Comparison of ENCODE assay signal across 19 mouse cellular contexts in genomic region chr16:76741141-76741540, GRCm38 (mm10).
DNase-seq lines count a peak whose midpoint lies in the region; ATAC-seq and TF ChIP-seq lines count a peak whose summit lies in the region.
"Had no signal": no experiment of that assay in that cellular context is flagged by ENCODE, and none has a peak within 500 bp of the region (broad histone marks: within the 10 kb centered on the region; RNA-seq: fewer than 3 reads in every experiment).

No protein-coding gene starts in this region.

- no peaks in the 10 kb centered on the region for H3K4me1 ChIP-seq in forebrain, embryonic 15.5 days
- H3K4me1 ChIP-seq in forebrain, embryonic 12.5 days = no peaks in the 10 kb centered on the region
- no peaks in the 10 kb centered on the region for H3K4me1 ChIP-seq in midbrain, postnatal 0 days (ENCODE audit: insufficient read depth, low read length)
- H3K4me1 ChIP-seq in midbrain, embryonic 15.5 days = no peaks in the 10 kb centered on the region
- H3K4me1 ChIP-seq in neural tube, embryonic 13.5 days (replicated peaks) = no peaks in the 10 kb centered on the region; the same call in 1 of the 2 replicates
- H3K4me1 ChIP-seq: midbrain, embryonic 12.5 days had no signal

- no peak overlapping the region for H3K4me3 ChIP-seq in forebrain, embryonic 15.5 days
- no peak overlapping the region for H3K4me3 ChIP-seq in forebrain, embryonic 12.5 days (replicated peaks)
- H3K4me3 ChIP-seq in midbrain, postnatal 0 days (ENCODE audit: low read depth, low read length) = no peak overlapping the region
- H3K4me3 ChIP-seq in midbrain, embryonic 15.5 days = no peak overlapping the region
- no peak overlapping the region for H3K4me3 ChIP-seq in neural tube, embryonic 13.5 days
- H3K4me3 ChIP-seq: erythroblast, embryonic 14.5 days; midbrain, embryonic 12.5 days had no signal

- no peaks in the 10 kb centered on the region for H3K9me3 ChIP-seq in forebrain, embryonic 15.5 days
- no peaks in the 10 kb centered on the region for H3K9me3 ChIP-seq in forebrain, embryonic 12.5 days
- H3K9me3 ChIP-seq in midbrain, postnatal 0 days (ENCODE audit: low read length) = no peaks in the 10 kb centered on the region
- no peaks in the 10 kb centered on the region for H3K9me3 ChIP-seq in midbrain, embryonic 15.5 days
- H3K9me3 ChIP-seq in neural tube, embryonic 13.5 days = no peaks in the 10 kb centered on the region
- H3K9me3 ChIP-seq: midbrain, embryonic 12.5 days had no signal

- no peak overlapping the region for H3K27ac ChIP-seq in forebrain, embryonic 15.5 days (replicated peaks)
- H3K27ac ChIP-seq in forebrain, embryonic 12.5 days = no peak overlapping the region
- no peak overlapping the region for H3K27ac ChIP-seq in midbrain, postnatal 0 days (ENCODE audit: low read depth, low read length)
- H3K27ac ChIP-seq in midbrain, embryonic 15.5 days = no peak overlapping the region
- H3K27ac ChIP-seq in neural tube, embryonic 13.5 days (replicated peaks) = no peak overlapping the region
- H3K27ac ChIP-seq: midbrain, embryonic 12.5 days had no signal

- 14% methylated on average over 3 of the region's 3 CpGs for WGBS in forebrain, embryonic 15.5 days
- 24% methylated on average over 3 of the region's 3 CpGs for WGBS in forebrain, embryonic 12.5 days
- 61% methylated on average over 3 of the region's 3 CpGs for WGBS in midbrain, postnatal 0 days
- WGBS in midbrain, embryonic 15.5 days = 47% methylated on average over 3 of the region's 3 CpGs
- WGBS in neural tube, embryonic 13.5 days = 14% methylated on average over 3 of the region's 3 CpGs

- peak; percentile 39 for DNase-seq in midbrain, postnatal 0 days (ENCODE audit: low spot score)
- DNase-seq in fibroblast of lung, adult 2 months (ENCODE audit: low read depth) = peak; percentile 53
- DNase-seq in heart, postnatal 25 days (ENCODE audit: low spot score) = no peak
- no peak for DNase-seq in spleen, adult 12 weeks (ENCODE audit: low spot score)
- DNase-seq: adrenal gland, postnatal 14 days; cerebellum, adult 8-10 months; liver; lung, adult 18-20 months; lung, postnatal 4 days; thymus, postnatal 36 days had no signal

- H3K4me2 ChIP-seq in forebrain, embryonic 15.5 days (replicated peaks) = no peak overlapping the region
- no peak overlapping the region for H3K4me2 ChIP-seq in forebrain, embryonic 12.5 days
- H3K4me2 ChIP-seq in midbrain, postnatal 0 days (ENCODE audit: low read depth, low read length, poor library complexity, severe bottlenecking) = no peak overlapping the region
- H3K4me2 ChIP-seq in midbrain, embryonic 15.5 days = no peak overlapping the region
- H3K4me2 ChIP-seq in neural tube, embryonic 13.5 days = no peak overlapping the region
- H3K4me2 ChIP-seq: midbrain, embryonic 12.5 days had no signal

- no peak overlapping the region for H3K9ac ChIP-seq in forebrain, embryonic 15.5 days (replicated peaks)
- no peak overlapping the region for H3K9ac ChIP-seq in forebrain, embryonic 12.5 days
- H3K9ac ChIP-seq in midbrain, postnatal 0 days (replicated peaks; ENCODE audit: low read length, poor library complexity, severe bottlenecking) = no peak overlapping the region
- H3K9ac ChIP-seq in midbrain, embryonic 15.5 days = no peak overlapping the region
- H3K9ac ChIP-seq in neural tube, embryonic 13.5 days = no peak overlapping the region
- H3K9ac ChIP-seq: midbrain, embryonic 12.5 days had no signal

- TF ChIP-seq CTCF in midbrain, postnatal 0 days (IDR thresholded peaks at IDR 0.05) = no peak

- H3K27me3 ChIP-seq in forebrain, embryonic 15.5 days = no peaks in the 10 kb centered on the region
- no peaks in the 10 kb centered on the region for H3K27me3 ChIP-seq in forebrain, embryonic 12.5 days
- H3K27me3 ChIP-seq in midbrain, postnatal 0 days (ENCODE audit: insufficient read depth, low read length) = no peaks in the 10 kb centered on the region
- no peaks in the 10 kb centered on the region for H3K27me3 ChIP-seq in midbrain, embryonic 15.5 days (replicated peaks)
- no peaks in the 10 kb centered on the region for H3K27me3 ChIP-seq in neural tube, embryonic 13.5 days
- H3K27me3 ChIP-seq: midbrain, embryonic 12.5 days; Patski had no signal

- H3K36me3 ChIP-seq in forebrain, embryonic 15.5 days = no peaks in the 10 kb centered on the region
- H3K36me3 ChIP-seq in forebrain, embryonic 12.5 days (replicated peaks) = no peaks in the 10 kb centered on the region
- H3K36me3 ChIP-seq in midbrain, postnatal 0 days (ENCODE audit: insufficient read depth, low read length) = no peaks in the 10 kb centered on the region
- H3K36me3 ChIP-seq in midbrain, embryonic 15.5 days (replicated peaks) = no peaks in the 10 kb centered on the region
- H3K36me3 ChIP-seq in neural tube, embryonic 13.5 days = no peaks in the 10 kb centered on the region
- H3K36me3 ChIP-seq: midbrain, embryonic 12.5 days had no signal

- intact Hi-C loops in heart, postnatal 25 days (cut with DNase I) = no loop called here

- ATAC-seq in forebrain, embryonic 15.5 days (replicated peaks) = 0 out of 2 replicates have a peak, but pooled peaks have one; percentile 29
- ATAC-seq in forebrain, embryonic 12.5 days (ENCODE audit: low FRiP score) = no peak
- no peak for ATAC-seq in midbrain, postnatal 0 days (ENCODE audit: low FRiP score)
- no peak for ATAC-seq in midbrain, embryonic 15.5 days (replicated peaks)
- ATAC-seq in neural tube, embryonic 13.5 days (ENCODE audit: low read depth) = peak; percentile 63; the same call in 1 of the 2 replicates
- ATAC-seq: activated CD4-positive, CD25-positive, alpha-beta regulatory T cell, adult 4 months; intestine, postnatal 0 days; Patski had no signal

Comparison
In these comparisons a context has a peak if more than half of its experiments do, and no peak if none do; other contexts are left out.
1. ATAC-seq: peak in forebrain, embryonic 15.5 days (single experiment) and neural tube, embryonic 13.5 days (single experiment); none in forebrain, embryonic 12.5 days (single experiment), midbrain, postnatal 0 days (single experiment) and midbrain, embryonic 15.5 days (single experiment).
2. DNase-seq: peak in midbrain, postnatal 0 days (single experiment) and fibroblast of lung, adult 2 months (single experiment); none in heart, postnatal 25 days (single experiment) and spleen, adult 12 weeks (single experiment).